Mouse (Mus musculus) megakaryocyte-erythroid progenitor cell, adult 5-6 weeks (primary cell): ENCODE measurements around the gene Ly75. TPM values are rescaled to one million over a fixed set of nuclear protein-coding genes. Genes with fewer than 3 reads are reported as not detected.

Experiments
- ATAC-seq: replicated peaks from 2 replicates; pipeline ENCODE4 v1.8.0; 2016; ENCODE audit warnings: mild to moderate bottlenecking, inconsistent platforms; ENCODE audit not compliant: severe bottlenecking, poor library complexity, low FRiP score, low TSS enrichment
- total RNA-seq, 2 experiments: library from RNA; stranded (forward) in 1 of 2; stranded (reverse) in 1 of 2; fragments of 200-1000, 215-1000 nt in 1 of 2; fragments of >200 nt in 1 of 2; fragmentation: Nextera tagmentation in 1 of 2; gene quantifications; 2 replicates each; pipeline ENCODE4 v1.2.3; 2014 to 2017

Ly75 gene
- total RNA-seq, 2 experiments from 2014 or later, result 0.55 to 0.80 TPM

DNA sequence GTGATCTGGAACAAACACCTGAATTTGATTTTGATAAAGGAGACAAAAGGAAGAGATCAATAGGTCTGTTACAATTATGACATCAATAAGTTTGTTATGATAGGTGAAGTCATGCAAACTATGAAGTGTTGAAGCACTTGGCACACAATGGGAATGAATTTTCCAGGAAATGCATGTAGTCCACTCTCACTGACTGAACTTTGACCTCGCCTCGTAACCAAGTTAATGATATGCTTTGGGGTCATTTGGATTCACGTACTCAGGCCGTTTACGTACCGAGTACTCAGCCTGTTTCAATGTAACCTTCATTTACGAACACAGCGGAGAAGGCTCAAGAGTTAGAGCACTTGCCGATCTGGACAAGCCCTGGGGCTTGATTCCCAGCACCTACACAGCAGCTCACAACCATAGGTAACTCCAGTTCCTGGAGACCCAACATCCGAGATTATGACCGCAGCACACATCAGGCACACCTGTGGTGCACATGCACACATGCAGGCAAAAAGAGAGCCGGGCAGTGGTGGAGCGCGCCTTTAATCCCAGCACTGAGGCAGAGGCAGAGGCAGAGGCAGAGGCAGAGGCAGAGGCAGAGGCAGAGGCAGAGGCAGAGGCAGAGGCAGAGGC lies 113.1 kb downstream of the Ly75 start:
- ATAC-seq, result no peak

DNA sequence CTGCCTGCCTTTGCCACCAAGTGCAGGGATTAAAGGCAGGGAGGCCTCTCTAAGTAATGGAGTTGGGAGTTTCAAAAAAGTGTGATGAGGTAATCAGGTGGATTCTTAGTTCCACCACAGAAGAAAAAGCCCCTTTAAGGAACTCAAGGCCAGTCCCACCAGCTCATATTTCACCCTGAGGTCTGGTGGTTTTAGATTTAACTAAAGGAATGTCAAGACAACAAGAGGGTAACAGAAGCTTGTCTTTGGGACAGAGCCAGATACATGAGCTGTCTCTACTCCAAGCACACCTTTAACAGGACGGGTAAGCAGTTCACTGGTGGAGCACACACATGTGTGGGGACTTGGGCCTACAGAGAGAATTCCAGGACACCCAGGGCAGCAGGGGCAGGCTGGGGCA lies 115.5 kb downstream of the Ly75 start:
- ATAC-seq, result no peak

DNA sequence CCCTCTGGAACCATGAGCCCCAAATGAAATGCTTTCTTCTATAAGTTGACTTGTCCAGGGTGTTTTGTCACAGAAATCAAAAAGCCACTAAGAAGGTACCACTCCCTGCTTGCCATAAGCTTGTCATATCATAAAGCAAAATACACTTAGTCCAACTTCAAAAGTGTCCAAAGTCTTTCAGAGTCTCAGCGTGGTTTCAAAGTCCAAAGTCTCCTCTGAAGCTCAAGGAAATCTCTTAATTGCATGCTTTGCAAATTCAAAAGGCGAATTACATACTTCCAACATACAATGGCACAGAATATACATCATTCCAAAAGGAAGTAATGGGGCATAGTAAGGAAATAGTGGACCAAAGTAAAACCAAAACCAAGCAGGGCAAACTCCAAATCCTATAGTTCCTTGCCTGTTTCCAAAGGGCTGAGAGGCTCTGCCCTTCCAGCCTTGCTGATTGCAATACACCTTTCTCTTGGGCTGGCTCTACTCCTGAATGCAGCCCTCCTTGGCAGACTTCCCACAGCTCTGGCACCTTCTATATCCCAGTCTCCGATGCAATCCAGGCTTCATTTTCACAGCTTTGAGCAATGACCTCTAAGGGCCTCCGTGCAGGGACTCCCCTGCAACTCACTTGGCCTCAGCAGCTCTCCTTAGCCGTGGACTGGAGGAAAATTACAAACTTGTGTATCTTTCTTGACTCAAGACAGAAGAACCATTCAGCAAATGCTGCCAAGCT lies 122.3 kb downstream of the Ly75 start:
- no peak for ATAC-seq

DNA sequence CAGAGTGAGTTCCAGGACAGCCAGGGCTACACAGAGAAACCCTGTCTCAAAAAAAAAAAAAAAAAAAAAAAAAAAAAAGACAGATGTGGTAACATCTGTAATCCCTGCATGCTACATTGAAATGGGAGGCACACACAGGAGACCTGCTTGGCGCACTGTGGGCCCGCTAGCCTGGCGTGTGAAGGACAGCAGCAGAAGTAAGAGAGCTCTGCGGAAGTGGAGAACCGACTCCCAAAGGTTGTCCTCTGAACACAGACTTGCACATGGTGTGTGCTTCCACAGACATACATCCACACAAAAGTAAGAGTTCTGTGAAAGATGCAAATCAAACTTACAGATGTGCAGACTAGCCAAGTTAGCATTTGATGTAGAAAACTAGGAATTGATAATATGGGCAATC lies 123.9 kb downstream of the Ly75 start:
- ATAC-seq, result no peak

DNA sequence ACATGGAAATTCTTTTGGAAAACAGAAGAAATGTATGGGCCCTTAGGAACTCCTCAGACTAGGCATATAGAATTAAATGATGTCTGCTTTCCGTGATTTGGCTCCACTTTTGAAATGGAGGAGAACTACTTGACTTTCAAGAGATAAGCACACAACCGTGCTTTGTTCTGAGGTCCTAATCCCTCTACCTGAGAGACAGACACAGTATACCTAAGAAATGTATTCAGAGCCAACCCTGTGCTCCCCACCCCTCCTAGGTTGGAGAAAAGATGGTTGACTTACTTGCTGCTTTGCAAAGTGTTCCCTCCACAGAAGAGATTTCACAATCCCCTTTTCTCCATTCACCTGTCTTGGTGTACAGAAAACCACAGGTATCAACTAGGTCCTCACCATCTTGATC lies 126.4 kb downstream of the Ly75 start:
- ATAC-seq, result no peak

DNA sequence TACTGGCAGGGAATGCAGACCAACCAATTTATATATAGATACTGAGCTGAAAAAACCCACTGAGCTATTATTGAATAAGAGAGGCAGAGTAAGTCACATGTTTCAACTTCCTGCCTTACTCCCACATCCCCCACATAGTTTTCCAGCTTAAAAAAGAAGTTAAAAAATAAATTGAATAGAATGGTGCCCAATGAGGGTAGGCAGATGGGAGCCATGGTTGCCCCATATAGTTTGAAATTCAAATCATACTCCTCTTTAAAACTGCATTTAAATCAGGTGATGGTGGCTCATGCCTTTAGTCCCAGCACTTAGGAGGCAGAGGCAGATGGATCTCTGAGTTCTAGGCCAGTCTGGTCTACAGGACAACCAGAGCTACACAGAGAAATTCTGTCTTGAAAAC lies 129.6 kb downstream of the Ly75 start:
- ATAC-seq, result no peak

DNA sequence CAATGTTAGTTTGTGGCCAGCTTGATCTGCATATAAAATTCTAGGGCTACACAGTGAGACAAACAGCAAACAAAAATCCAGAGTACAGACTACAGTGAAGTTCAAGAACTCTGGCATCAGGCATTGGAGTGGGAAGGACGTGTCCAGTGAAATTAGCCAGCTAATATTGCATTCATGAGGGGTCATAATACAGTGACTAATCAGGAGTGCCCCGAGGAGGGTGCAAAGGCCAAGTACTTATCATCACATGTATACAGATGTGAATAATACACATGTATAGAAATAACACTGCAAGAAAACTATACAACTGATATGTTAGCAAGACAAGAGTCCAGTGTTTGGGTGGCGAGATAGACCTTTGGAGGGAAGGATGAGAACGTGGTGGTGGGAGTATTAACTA lies 130.3 kb downstream of the Ly75 start:
- no peak for ATAC-seq

Other genes with a start within 250 kb of the Ly75 start
- 69.1 and 82.5 TPM in 2 replicates for gene Baz2b, start 173.5 kb downstream of the Ly75 start, total RNA-seq (2014; fragmentation: Nextera tagmentation)
- 68.8 and 87.4 TPM in 2 replicates for gene Baz2b, start 173.5 kb downstream of the Ly75 start, total RNA-seq (2017)
- gene March7, start 173.4 kb downstream of the Ly75 start, total RNA-seq (2014; fragmentation: Nextera tagmentation), result 68.0 and 79.2 TPM in 2 replicates
- 63.6 and 119 TPM in 2 replicates for gene March7, start 173.4 kb downstream of the Ly75 start, total RNA-seq (2017)
- gene Cd302, start 98.8 kb downstream of the Ly75 start, total RNA-seq (2014; fragmentation: Nextera tagmentation), result not detected in 2 replicates
- gene Cd302, start 98.8 kb downstream of the Ly75 start, total RNA-seq (2017), result 1.1 TPM in 1 of 2 replicates, not detected in the other
- not detected in 2 replicates for gene Pla2r1, start 170.0 kb upstream of the Ly75 start, total RNA-seq (2014; fragmentation: Nextera tagmentation)
- gene Pla2r1, start 170.0 kb upstream of the Ly75 start, total RNA-seq (2017), result 1.4 TPM in 1 of 2 replicates, not detected in the other